Comparison of ENCODE assay signal across 11 mouse cellular contexts in genomic region chr7:135861409-135861805, GRCm38 (mm10).
DNase-seq lines count a peak whose midpoint lies in the region; ATAC-seq lines count a peak whose summit lies in the region.
"Had no signal": no experiment of that assay in that cellular context is flagged by ENCODE, and none has a peak within 500 bp of the region (broad histone marks: within the 10 kb centered on the region; RNA-seq: fewer than 3 reads in every experiment).

No protein-coding gene starts in this region.

- H3K27me3 ChIP-seq in heart, embryonic 11.5 days (ENCODE audit: control insufficient read depth, insufficient read depth, low read length) = peaks cover 2% of the 10 kb centered on the region; the same call in 1 of the 2 replicates
- peaks cover 23% of the 10 kb centered on the region; the same call in 1 of the 2 replicates for H3K27me3 ChIP-seq in heart, embryonic 13.5 days (replicated peaks)
- H3K27me3 ChIP-seq: neural tube, embryonic 12.5 days had no signal

- H3K27ac ChIP-seq in heart, embryonic 11.5 days (ENCODE audit: low read depth, low read length) = no peak overlapping the region
- peak overlapping the region; percentile 53 for H3K27ac ChIP-seq in heart, embryonic 13.5 days (replicated peaks)
- H3K27ac ChIP-seq: liver, embryonic 14.5 days; neural tube, embryonic 12.5 days had no signal

- peaks cover 15% of the 10 kb centered on the region for H3K4me1 ChIP-seq in heart, embryonic 11.5 days (ENCODE audit: control insufficient read depth, insufficient read depth, low read length)
- H3K4me1 ChIP-seq in heart, embryonic 13.5 days = peaks cover 48% of the 10 kb centered on the region

- H3K9me3 ChIP-seq in heart, embryonic 11.5 days (replicated peaks; ENCODE audit: control insufficient read depth, low read length) = no peaks in the 10 kb centered on the region
- H3K9me3 ChIP-seq in heart, embryonic 13.5 days = no peaks in the 10 kb centered on the region
- H3K9me3 ChIP-seq: neural tube, embryonic 12.5 days had no signal

- 47% methylated on average over 7 of the region's 7 CpGs for WGBS in heart, embryonic 11.5 days (ENCODE audit: insufficient replicate concordance)
- 47% methylated on average over 7 of the region's 7 CpGs for WGBS in heart, embryonic 13.5 days

- no peak overlapping the region for H3K9ac ChIP-seq in heart, embryonic 11.5 days (ENCODE audit: low read depth, low read length)
- H3K9ac ChIP-seq in heart, embryonic 13.5 days = no peak overlapping the region
- H3K9ac ChIP-seq: liver, embryonic 14.5 days; neural tube, embryonic 12.5 days had no signal

- no peak for ATAC-seq in heart, embryonic 11.5 days (replicated peaks; ENCODE audit: insufficient number of reproducible peaks, low FRiP score, low TSS enrichment)
- no peak for ATAC-seq in heart, embryonic 13.5 days (ENCODE audit: extremely low read depth, insufficient number of reproducible peaks, low FRiP score, low TSS enrichment)

- H3K4me3 ChIP-seq in heart, embryonic 11.5 days (ENCODE audit: low read depth, low read length) = no peak overlapping the region
- no peak overlapping the region for H3K4me3 ChIP-seq in heart, embryonic 13.5 days
- H3K4me3 ChIP-seq: neural tube, embryonic 12.5 days had no signal

- no peak overlapping the region for H3K4me2 ChIP-seq in heart, embryonic 11.5 days
- no peak overlapping the region for H3K4me2 ChIP-seq in heart, embryonic 13.5 days
- H3K4me2 ChIP-seq: neural tube, embryonic 12.5 days had no signal

- peak; percentile 69 to 74 for DNase-seq in heart, adult 18-20 months
- DNase-seq in kidney, postnatal 14 days = peak; percentile 64
- peak; percentile 50 for DNase-seq in retina, postnatal 1 day
- no peak for DNase-seq in testis, postnatal 10 days (ENCODE audit: low spot score)
- no peak for DNase-seq in urinary bladder, postnatal 36 days (ENCODE audit: low spot score in 2 of 2)
- no peak for DNase-seq in gastrocnemius, postnatal 25 days
- DNase-seq: cerebellum, postnatal 36 days had no signal

- H3K36me3 ChIP-seq in heart, embryonic 11.5 days (ENCODE audit: control insufficient read depth, insufficient read depth, low read length) = no peaks in the 10 kb centered on the region
- no peaks in the 10 kb centered on the region for H3K36me3 ChIP-seq in heart, embryonic 13.5 days
- H3K36me3 ChIP-seq: neural tube, embryonic 12.5 days had no signal

Comparison
In these comparisons a context has a peak if more than half of its experiments do, and no peak if none do; other contexts are left out.
1. DNase-seq: peak in heart, adult 18-20 months (2 of 2), kidney, postnatal 14 days (single experiment) and retina, postnatal 1 day (single experiment); none in testis, postnatal 10 days (single experiment), urinary bladder, postnatal 36 days (0 of 2) and gastrocnemius, postnatal 25 days (single experiment).